Mouse (Mus musculus) gastrocnemius, adult 2 months (tissue): Measurements from ENCODE around the gene Parp8. TPM values are rescaled to one million over a fixed set of nuclear protein-coding genes. Genes with fewer than 3 reads are reported as not detected.

Experiments used
- DNase-seq: peaks from one replicate; pipeline ENCODE4 v3.0.0; 2022
- H3K27ac ChIP-seq: fragments of 200-600 bp; 2 replicates; pipeline ENCODE4 v1.8.1; 2022; ENCODE audit warnings: mild to moderate bottlenecking
- H3K4me3 ChIP-seq: fragments of 200-600 bp; 2 replicates; pipeline ENCODE4 v1.8.1; 2022; ENCODE audit warnings: mild to moderate bottlenecking, moderate library complexity
- CTCF ChIP-seq: fragments of 200-600 bp; IDR thresholded peaks from 2 replicates; pipeline ENCODE4 v1.8.1; 2022; ENCODE audit warnings: antibody characterized with exemption, mild to moderate bottlenecking, moderate library complexity
- intact Hi-C: fragments of 180-260 bp; cut with DNase I; formaldehyde crosslinking; loops from one replicate; pipeline ENCODE4 v1.15.1; 2025
- total RNA-seq, 2 experiments: library from RNA; stranded (reverse); gene quantifications; 2 replicates each; pipeline ENCODE4 v1.2.3; 2021

The Parp8 gene
- total RNA-seq, 2 experiments from 2014 or later, result 12.9 to 14.5 TPM

GRCm38 (mm10) chr13:116843937-116844336 lies 181.4 kb downstream of the Parp8 start:
- H3K4me3 ChIP-seq, result no peak overlapping the region
- intact Hi-C loops, result no loop called here
- DNase-seq, result no peak
- no peak overlapping the region for H3K27ac ChIP-seq
- TF ChIP-seq CTCF, result no peak

- no peak for TF ChIP-seq CTCF
- no peak for DNase-seq
- Histone ChIP-seq H3K27ac (no peak overlapping the region), H3K4me3 (no peak overlapping the region)
- intact Hi-C loops, result no loop called here
These were observed 194.4 kb downstream of the Parp8 start for GRCm38 (mm10) chr13:116830984-116831383.

- Histone ChIP-seq H3K27ac (no peak overlapping the region), H3K4me3 (no peak overlapping the region)
- TF ChIP-seq CTCF, result no peak
- no peak for DNase-seq
- intact Hi-C loops, result no loop called here
These were observed 196.3 kb downstream of the Parp8 start for GRCm38 (mm10) chr13:116829015-116829414.

- intact Hi-C loops, result no loop called here
- H3K4me3 ChIP-seq, result no peak overlapping the region
- no peak overlapping the region for H3K27ac ChIP-seq
- TF ChIP-seq CTCF, result no peak
- DNase-seq, result no peak
These were observed 213.9 kb downstream of the Parp8 start for GRCm38 (mm10) chr13:116811456-116811855.

Other genes with a start within 250 kb of the Parp8 start
- 10 to 100 TPM in 1 of 2 experiments, 1 to 10 TPM in 1; 9.1 to 10.7 TPM for gene Emb, start 183.0 kb upstream of the Parp8 start, total RNA-seq
- gene Gm17509, start 195.5 kb upstream of the Parp8 start, total RNA-seq, result not detected